9 mouse cellular contexts compared by ENCODE assay signal in the genomic region with DNA sequence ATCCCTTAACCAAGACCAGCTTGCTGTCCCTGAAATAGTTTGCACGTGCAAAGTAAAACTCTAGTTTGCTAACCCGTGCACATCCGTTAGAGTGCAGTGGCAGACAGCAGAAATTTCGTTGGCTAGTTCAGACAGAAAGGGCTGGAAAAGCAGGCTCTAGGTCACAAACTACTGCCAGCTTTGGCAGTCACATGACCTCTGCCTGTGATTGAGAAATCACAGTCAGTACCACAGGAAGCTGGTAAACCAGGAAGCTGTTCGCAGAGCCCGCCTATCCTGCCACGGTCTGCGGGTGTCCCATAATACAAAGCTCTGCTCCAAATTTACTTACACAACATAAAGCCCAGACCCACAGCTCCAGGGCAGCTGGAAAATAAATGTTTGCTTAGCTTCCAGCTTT. TPM values are rescaled to one million over a fixed set of nuclear protein-coding genes. Genes with fewer than 3 reads are reported as not detected.
DNase-seq lines count a peak whose midpoint lies in the region; ATAC-seq lines count a peak whose summit lies in the region.
"Had no signal": no experiment of that assay in that cellular context is flagged by ENCODE, and none has a peak within 500 bp of the region (broad histone marks: within the 10 kb centered on the region; RNA-seq: fewer than 3 reads in every experiment).

No protein-coding gene starts in this region.

- no peak overlapping the region for H3K9ac ChIP-seq in heart, embryonic 16.5 days (ENCODE audit: low read length)
- H3K9ac ChIP-seq in liver, embryonic 11.5 days (ENCODE audit: low read depth, low read length), result no peak overlapping the region
- H3K9ac ChIP-seq in stomach, embryonic 15.5 days, result no peak overlapping the region

- peak; percentile 64 for DNase-seq in CD4-positive helper T cell, adult 2 months (ENCODE audit: low read depth, low spot score)
- peak; percentile 74 for DNase-seq in MN1 (ENCODE audit: low spot score)
- DNase-seq in liver, embryonic 11.5 days (ENCODE audit: low spot score), result no peak
- no peak for DNase-seq in left cerebral cortex, postnatal 10 days (ENCODE audit: extremely low spot score in 1 of 2, low spot score in 2 of 2)
- DNase-seq in right cerebral cortex, postnatal 14 days, result no peak

- peak; percentile 49 for ATAC-seq in heart, embryonic 16.5 days (replicated peaks; ENCODE audit: extremely low read depth, insufficient read depth, low FRiP score)
- peak; percentile 34; the same call in 1 of the 2 replicates for ATAC-seq in liver, embryonic 11.5 days (replicated peaks; ENCODE audit: low FRiP score)
- ATAC-seq in stomach, embryonic 15.5 days (ENCODE audit: insufficient read depth, low FRiP score, low read depth), result peak; percentile 76

- H3K36me3 ChIP-seq in heart, embryonic 16.5 days (ENCODE audit: control insufficient read depth, insufficient read depth), result no peaks in the 10 kb centered on the region
- no peaks in the 10 kb centered on the region for H3K36me3 ChIP-seq in liver, embryonic 11.5 days (ENCODE audit: control insufficient read depth, insufficient read depth, low read length)
- H3K36me3 ChIP-seq in stomach, embryonic 15.5 days, result no peaks in the 10 kb centered on the region

- H3K4me3 ChIP-seq in heart, embryonic 16.5 days (ENCODE audit: low read length), result no peak overlapping the region
- no peak overlapping the region for H3K4me3 ChIP-seq in liver, embryonic 11.5 days (ENCODE audit: low read depth, low read length)
- no peak overlapping the region for H3K4me3 ChIP-seq in stomach, embryonic 15.5 days (replicated peaks)

- no peaks in the 10 kb centered on the region; the same call in 1 of the 2 replicates for H3K4me1 ChIP-seq in heart, embryonic 16.5 days (ENCODE audit: control insufficient read depth, insufficient read depth, low read length)
- H3K4me1 ChIP-seq in liver, embryonic 11.5 days (replicated peaks; ENCODE audit: control insufficient read depth, insufficient read depth, low read length), result no peaks in the 10 kb centered on the region
- no peaks in the 10 kb centered on the region for H3K4me1 ChIP-seq in stomach, embryonic 15.5 days

- WGBS in heart, embryonic 16.5 days, result 54% methylated on average over 8 of the region's 8 CpGs
- whole genome bisulfite sequencing in liver, embryonic 11.5 days, result 43% methylated on average over 8 of the region's 8 CpGs
- 41% methylated on average over 8 of the region's 8 CpGs for WGBS in stomach, embryonic 15.5 days

- H3K9me3 ChIP-seq in heart, embryonic 16.5 days (replicated peaks; ENCODE audit: control insufficient read depth, low read length), result peaks cover 4% of the 10 kb centered on the region; the same call in 1 of the 2 replicates
- H3K9me3 ChIP-seq in liver, embryonic 11.5 days (ENCODE audit: control insufficient read depth, low read length), result no peaks in the 10 kb centered on the region
- no peaks in the 10 kb centered on the region for H3K9me3 ChIP-seq in stomach, embryonic 15.5 days

- H3K27ac ChIP-seq in heart, embryonic 16.5 days (ENCODE audit: low read length), result peak overlapping the region; percentile 40
- peak overlapping the region; percentile 38 for H3K27ac ChIP-seq in liver, embryonic 11.5 days (ENCODE audit: low read depth, low read length)
- peak overlapping the region; percentile 71 for H3K27ac ChIP-seq in stomach, embryonic 15.5 days

- intact Hi-C loops in left cerebral cortex, postnatal 10 days (cut with DNase I), result no loop called here

- peaks cover 6% of the 10 kb centered on the region; the same call in 1 of the 2 replicates for H3K27me3 ChIP-seq in heart, embryonic 16.5 days (ENCODE audit: control insufficient read depth, insufficient read depth, low read length)
- H3K27me3 ChIP-seq in liver, embryonic 11.5 days (replicated peaks; ENCODE audit: control insufficient read depth, insufficient read depth, low read length), result peaks cover 3% of the 10 kb centered on the region; the same call in 1 of the 2 replicates
- H3K27me3 ChIP-seq in stomach, embryonic 15.5 days (replicated peaks), result no peaks in the 10 kb centered on the region

- H3K4me2 ChIP-seq in heart, embryonic 16.5 days (ENCODE audit: low read depth, low read length), result no peak overlapping the region
- H3K4me2 ChIP-seq in liver, embryonic 11.5 days, result 0 out of 2 replicates have a peak overlapping the region, but pooled peaks have one; percentile 16
- no peak overlapping the region for H3K4me2 ChIP-seq in stomach, embryonic 15.5 days

RNA-seq across cellular contexts. Expression of a gene that starts 2.4 kb away (rescaled TPM):
- polyA plus RNA-seq in heart, embryonic 16.5 days (2015; fragmentation: Nextera tagmentation; extraction: Ambion mirVana), result not detected in 2 replicates
- polyA plus RNA-seq in liver, embryonic 11.5 days (2014; fragmentation: Nextera tagmentation; extraction: Ambion mirVana), result not detected in 2 replicates
- polyA plus RNA-seq in stomach, embryonic 15.5 days (2015; fragmentation: Nextera tagmentation; extraction: Ambion mirVana), result not detected in 2 replicates
- not detected for total RNA-seq in left cerebral cortex, postnatal 10 days (2021)
- polyA plus RNA-seq: heart, embryonic 14.5 days; testis, adult 2 months had no signal

RNA-seq across cellular contexts. Expression of a gene that starts 15.1 kb away (rescaled TPM):
- polyA plus RNA-seq in heart, embryonic 16.5 days (2015; fragmentation: Nextera tagmentation; extraction: Ambion mirVana), result 14.7 and 20.5 TPM in 2 replicates
- 2.5 TPM in 2 replicates for polyA plus RNA-seq in liver, embryonic 11.5 days (2014; fragmentation: Nextera tagmentation; extraction: Ambion mirVana)
- polyA plus RNA-seq in stomach, embryonic 15.5 days (2015; fragmentation: Nextera tagmentation; extraction: Ambion mirVana), result 27.0 and 28.4 TPM in 2 replicates
- 10 to 100 TPM; 13.1 TPM for total RNA-seq in left cerebral cortex, postnatal 10 days (2021)

RNA-seq across cellular contexts. Expression of a gene that starts 34.8 kb away (rescaled TPM):
- polyA plus RNA-seq in heart, embryonic 16.5 days (2015; fragmentation: Nextera tagmentation; extraction: Ambion mirVana), result 0.10 and 0.12 TPM in 2 replicates
- 0.27 and 0.40 TPM in 2 replicates for polyA plus RNA-seq in liver, embryonic 11.5 days (2014; fragmentation: Nextera tagmentation; extraction: Ambion mirVana)
- polyA plus RNA-seq in stomach, embryonic 15.5 days (2015; fragmentation: Nextera tagmentation; extraction: Ambion mirVana), result 0.19 and 0.21 TPM in 2 replicates
- 1 to 10 TPM; 1.0 to 1.1 TPM for total RNA-seq in left cerebral cortex, postnatal 10 days (2021)

Comparison
In these comparisons a context has a peak if more than half of its experiments do, and no peak if none do; other contexts are left out.
1. DNase-seq: peak in CD4-positive helper T cell, adult 2 months (single experiment) and MN1 (single experiment); none in liver, embryonic 11.5 days (single experiment), left cerebral cortex, postnatal 10 days (0 of 2) and right cerebral cortex, postnatal 14 days (single experiment).
2. Peak in every context shown above with its lines, with median percentiles within 50 percentile points of each other: ATAC-seq and H3K27ac ChIP-seq.